Mouse (Mus musculus): ENCODE data around the gene Mto1. TPM values are rescaled to one million over a fixed set of nuclear protein-coding genes. Genes with fewer than 3 reads are reported as not detected.

The Mto1 gene
- polyA plus RNA-seq, 1 experiment, result 11.5 TPM

GRCm38 (mm10) chr9:78493171-78493570 lies 45.2 kb downstream of the Mto1 start:
- no peak for TF ChIP-seq CTCF (IDR thresholded peaks at IDR 0.05; ENCODE audit: control insufficient read depth, insufficient read depth, insufficient replicate concordance, low read depth, low read length)
- no peak for TF ChIP-seq POLR2A (IDR thresholded peaks at IDR 0.05; ENCODE audit: control insufficient read depth, low read depth, low read length)
- no peaks in the 10 kb centered on the region for H3K36me3 ChIP-seq (ENCODE audit: control insufficient read depth, insufficient read depth, low read length)

GRCm38 (mm10) chr9:78500386-78500785 lies 52.4 kb downstream of the Mto1 start:
- TF ChIP-seq CTCF (IDR thresholded peaks at IDR 0.05; ENCODE audit: control insufficient read depth, insufficient read depth, insufficient replicate concordance, low read depth, low read length), result no peak
- TF ChIP-seq POLR2A (IDR thresholded peaks at IDR 0.05; ENCODE audit: control insufficient read depth, low read depth, low read length), result no peak
- H3K27me3 ChIP-seq (ENCODE audit: control insufficient read depth, insufficient read depth, low read length), result no peaks in the 10 kb centered on the region
- no peaks in the 10 kb centered on the region for H3K36me3 ChIP-seq (ENCODE audit: control insufficient read depth, insufficient read depth, low read length)
- no peak overlapping the region for H3K4me3 ChIP-seq (ENCODE audit: control insufficient read depth, low read depth, low read length)
- H3K27ac ChIP-seq (ENCODE audit: control insufficient read depth, insufficient read depth, low read depth, low read length), result no peak overlapping the region
- H3K4me1 ChIP-seq (ENCODE audit: control insufficient read depth, insufficient read depth, low read length), result no peaks in the 10 kb centered on the region

More at GRCm38 (mm10) chr9:78493171-78493570, 45.2 kb downstream of the Mto1 start:
- H3K27me3 ChIP-seq (ENCODE audit: control insufficient read depth, insufficient read depth, low read length), result no peaks in the 10 kb centered on the region
- H3K4me1 ChIP-seq (ENCODE audit: control insufficient read depth, insufficient read depth, low read length), result no peaks in the 10 kb centered on the region
- H3K4me3 ChIP-seq (ENCODE audit: control insufficient read depth, low read depth, low read length), result no peak overlapping the region
- no peak overlapping the region for H3K27ac ChIP-seq (ENCODE audit: control insufficient read depth, insufficient read depth, low read depth, low read length)

- TF ChIP-seq CTCF (IDR thresholded peaks at IDR 0.05; ENCODE audit: control insufficient read depth, insufficient read depth, insufficient replicate concordance, low read depth, low read length), result no peak
- no peak for TF ChIP-seq POLR2A (IDR thresholded peaks at IDR 0.05; ENCODE audit: control insufficient read depth, low read depth, low read length)
- H3K27me3 ChIP-seq (ENCODE audit: control insufficient read depth, insufficient read depth, low read length), result no peaks in the 10 kb centered on the region
- H3K4me3 ChIP-seq (ENCODE audit: control insufficient read depth, low read depth, low read length), result no peak overlapping the region
- no peak overlapping the region for H3K27ac ChIP-seq (ENCODE audit: control insufficient read depth, insufficient read depth, low read depth, low read length)
- H3K36me3 ChIP-seq (ENCODE audit: control insufficient read depth, insufficient read depth, low read length), result no peaks in the 10 kb centered on the region
- H3K4me1 ChIP-seq (ENCODE audit: control insufficient read depth, insufficient read depth, low read length), result no peaks in the 10 kb centered on the region
Measured at GRCm38 (mm10) chr9:78501284-78501683, 53.3 kb downstream of the Mto1 start.

GRCm38 (mm10) chr9:78503223-78504079 lies 55.4 kb downstream of the Mto1 start:
- no peak for TF ChIP-seq POLR2A (IDR thresholded peaks at IDR 0.05; ENCODE audit: control insufficient read depth, low read depth, low read length)
- TF ChIP-seq CTCF (IDR thresholded peaks at IDR 0.05; ENCODE audit: control insufficient read depth, insufficient read depth, insufficient replicate concordance, low read depth, low read length), result no peak
- H3K4me1 ChIP-seq (ENCODE audit: control insufficient read depth, insufficient read depth, low read length), result no peaks in the 10 kb centered on the region
- H3K27ac ChIP-seq (ENCODE audit: control insufficient read depth, insufficient read depth, low read depth, low read length), result no peak overlapping the region
- no peaks in the 10 kb centered on the region for H3K27me3 ChIP-seq (ENCODE audit: control insufficient read depth, insufficient read depth, low read length)
- no peaks in the 10 kb centered on the region for H3K36me3 ChIP-seq (ENCODE audit: control insufficient read depth, insufficient read depth, low read length)
- no peak overlapping the region for H3K4me3 ChIP-seq (ENCODE audit: control insufficient read depth, low read depth, low read length)

GRCm38 (mm10) chr9:78504133-78504532 lies 56.1 kb downstream of the Mto1 start:
- no peaks in the 10 kb centered on the region for H3K4me1 ChIP-seq (ENCODE audit: control insufficient read depth, insufficient read depth, low read length)
- H3K27ac ChIP-seq (ENCODE audit: control insufficient read depth, insufficient read depth, low read depth, low read length), result no peak overlapping the region
- no peaks in the 10 kb centered on the region for H3K27me3 ChIP-seq (ENCODE audit: control insufficient read depth, insufficient read depth, low read length)
- TF ChIP-seq POLR2A (IDR thresholded peaks at IDR 0.05; ENCODE audit: control insufficient read depth, low read depth, low read length) (no peak), CTCF (IDR thresholded peaks at IDR 0.05; ENCODE audit: control insufficient read depth, insufficient read depth, insufficient replicate concordance, low read depth, low read length) (no peak)
- no peak overlapping the region for H3K4me3 ChIP-seq (ENCODE audit: control insufficient read depth, low read depth, low read length)
- H3K36me3 ChIP-seq (ENCODE audit: control insufficient read depth, insufficient read depth, low read length), result no peaks in the 10 kb centered on the region

GRCm38 (mm10) chr9:78504679-78505078 lies 56.7 kb downstream of the Mto1 start:
- Histone ChIP-seq H3K27ac (ENCODE audit: control insufficient read depth, insufficient read depth, low read depth, low read length) (no peak overlapping the region), H3K4me1 (ENCODE audit: control insufficient read depth, insufficient read depth, low read length) (no peaks in the 10 kb centered on the region)

GRCm38 (mm10) chr9:78505223-78505622 lies 57.2 kb downstream of the Mto1 start:
- Histone ChIP-seq H3K4me1 (ENCODE audit: control insufficient read depth, insufficient read depth, low read length) (no peaks in the 10 kb centered on the region), H3K4me3 (ENCODE audit: control insufficient read depth, low read depth, low read length) (no peak overlapping the region), H3K27ac (ENCODE audit: control insufficient read depth, insufficient read depth, low read depth, low read length) (no peak overlapping the region), H3K27me3 (ENCODE audit: control insufficient read depth, insufficient read depth, low read length) (no peaks in the 10 kb centered on the region), H3K36me3 (ENCODE audit: control insufficient read depth, insufficient read depth, low read length) (no peaks in the 10 kb centered on the region)
- TF ChIP-seq CTCF (IDR thresholded peaks at IDR 0.05; ENCODE audit: control insufficient read depth, insufficient read depth, insufficient replicate concordance, low read depth, low read length) (no peak), POLR2A (IDR thresholded peaks at IDR 0.05; ENCODE audit: control insufficient read depth, low read depth, low read length) (no peak)

More at GRCm38 (mm10) chr9:78504679-78505078, 56.7 kb downstream of the Mto1 start:
- no peak for TF ChIP-seq POLR2A (IDR thresholded peaks at IDR 0.05; ENCODE audit: control insufficient read depth, low read depth, low read length)
- no peak for TF ChIP-seq CTCF (IDR thresholded peaks at IDR 0.05; ENCODE audit: control insufficient read depth, insufficient read depth, insufficient replicate concordance, low read depth, low read length)
- Histone ChIP-seq H3K27me3 (ENCODE audit: control insufficient read depth, insufficient read depth, low read length) (no peaks in the 10 kb centered on the region), H3K4me3 (ENCODE audit: control insufficient read depth, low read depth, low read length) (no peak overlapping the region), H3K36me3 (ENCODE audit: control insufficient read depth, insufficient read depth, low read length) (no peaks in the 10 kb centered on the region)

All from testis, adult 2 months (tissue).